Mouse (Mus musculus) heart, postnatal 0 days (tissue): Measurements from ENCODE around the gene Osbpl5.

Experiments
- CTCF ChIP-seq: IDR thresholded peaks from 2 replicates; pipeline ENCODE4 v1.5.1; 2016; ENCODE audit warnings: antibody characterized with exemption, control low read depth, low read depth
- EP300 ChIP-seq: IDR thresholded peaks from 2 replicates; pipeline ENCODE4 v1.6.1; 2016; ENCODE audit warnings: antibody characterized with exemption, low read depth

DNA sequence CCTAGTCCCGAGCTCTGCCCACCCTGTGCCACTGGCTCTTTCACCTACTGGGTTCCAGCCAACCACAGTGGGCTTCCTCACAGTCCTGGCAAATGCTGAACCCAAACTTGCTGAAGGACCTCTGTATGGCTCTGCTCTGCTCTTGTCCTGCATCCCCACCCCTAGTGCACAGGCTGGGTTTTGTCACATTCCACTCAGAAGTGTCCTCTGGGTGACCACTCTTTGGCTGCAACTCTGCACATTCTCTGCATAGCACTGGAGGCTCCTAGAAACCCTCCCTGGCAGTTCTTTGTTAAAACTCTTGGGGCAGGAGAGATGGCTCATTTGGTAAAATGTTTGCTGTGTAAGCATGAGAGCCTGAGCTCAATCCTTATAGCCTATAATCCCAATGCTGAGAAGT, 39.0 kb downstream of the Osbpl5 start:
- TF ChIP-seq EP300 (no peak), CTCF (no peak)
